Mouse (Mus musculus) lung, adult 2 months (tissue): Measurements from ENCODE around the gene Cldn12.

Experiments used
- CTCF ChIP-seq: fragments of 200-500 bp; IDR thresholded peaks from 2 replicates; pipeline ENCODE4 v1.5.1; 2011; ENCODE audit warnings: mild to moderate bottlenecking, low read length, control low read depth; ENCODE audit not compliant: insufficient read depth
- POLR2A ChIP-seq: fragments of 200-500 bp; IDR thresholded peaks from 2 replicates; pipeline ENCODE4 v1.6.1; 2011; ENCODE audit warnings: low read depth, mild to moderate bottlenecking, control low read depth, low read length, borderline replicate concordance; ENCODE audit errors: extremely low read depth

GRCm38 (mm10) chr5:5511401-5511800 is 3.4 kb downstream of the Cldn12 start:
- TF ChIP-seq CTCF (no peak), POLR2A (no peak)
